Mouse (Mus musculus): ENCODE data around the gene Ahsa1.
"Not testable (repeated sequence)": the region's sequence is repeated elsewhere in the genome, so short reads cannot be mapped to it uniquely, and the experiment has no call there.

The Ahsa1 gene

DNA sequence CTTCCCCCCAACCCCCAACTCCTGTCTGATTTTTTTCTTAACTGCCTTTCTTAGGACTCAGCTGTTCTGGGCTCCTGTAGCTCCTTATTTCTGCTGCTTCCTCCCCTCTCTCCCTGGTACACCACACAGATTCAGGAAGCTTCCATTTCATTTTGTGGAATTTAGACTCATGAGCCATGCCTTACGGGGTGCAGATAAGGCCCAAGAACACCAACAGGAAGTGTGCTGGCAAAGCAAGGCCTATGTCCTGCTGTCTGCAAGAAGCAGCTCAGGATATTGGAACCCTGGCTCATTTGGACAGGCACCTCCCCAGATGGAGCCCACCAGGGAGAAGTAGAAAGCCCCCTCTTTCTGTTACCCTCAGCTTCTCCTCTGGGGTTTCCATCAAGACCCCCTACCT lies 15.5 kb downstream of the Ahsa1 start:
- no peak for DNase-seq (ENCODE audit: low spot score in 2 of 2)

DNA sequence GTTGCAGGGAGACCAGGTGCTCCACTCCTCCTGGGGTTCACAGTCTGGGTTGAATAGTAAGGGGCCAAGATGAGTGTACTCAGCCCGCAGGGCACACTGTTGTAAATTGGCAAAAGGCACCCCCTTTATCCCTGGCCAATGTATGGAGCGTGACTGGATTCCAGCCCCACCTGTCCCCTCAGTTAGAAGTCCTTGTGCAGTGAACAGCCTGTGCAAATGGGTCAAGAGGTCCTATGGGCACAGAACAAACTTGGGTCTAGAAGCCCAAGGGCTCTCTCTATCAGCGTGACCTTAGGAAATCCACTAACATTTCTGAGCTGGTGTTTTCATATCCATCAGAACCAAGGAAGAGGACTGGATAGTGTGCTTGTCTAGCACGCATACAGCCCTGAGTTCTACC lies 16.5 kb downstream of the Ahsa1 start:
- DNase-seq (ENCODE audit: low spot score in 2 of 2) = no peak

DNA sequence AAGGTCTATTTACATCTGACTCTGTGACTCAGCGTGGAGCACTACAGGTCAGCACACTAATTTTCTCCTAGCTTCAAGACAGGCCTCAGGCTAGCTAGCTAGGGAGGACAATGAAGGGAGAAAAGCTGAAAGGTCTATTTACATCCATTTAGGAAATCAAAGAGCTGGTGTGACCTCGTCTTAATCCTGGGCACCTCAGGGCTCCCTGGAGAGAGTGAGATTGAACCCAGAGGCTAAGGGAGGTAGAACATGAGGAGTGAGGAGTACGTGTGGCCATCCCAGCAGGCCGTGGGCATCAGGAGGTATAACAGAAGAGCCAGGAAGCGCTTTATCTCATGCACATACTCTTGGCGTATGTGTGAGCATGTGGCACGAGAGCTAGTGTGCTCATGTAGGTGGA lies 17.4 kb downstream of the Ahsa1 start:
- no peak for DNase-seq (ENCODE audit: low spot score in 2 of 2)

DNA sequence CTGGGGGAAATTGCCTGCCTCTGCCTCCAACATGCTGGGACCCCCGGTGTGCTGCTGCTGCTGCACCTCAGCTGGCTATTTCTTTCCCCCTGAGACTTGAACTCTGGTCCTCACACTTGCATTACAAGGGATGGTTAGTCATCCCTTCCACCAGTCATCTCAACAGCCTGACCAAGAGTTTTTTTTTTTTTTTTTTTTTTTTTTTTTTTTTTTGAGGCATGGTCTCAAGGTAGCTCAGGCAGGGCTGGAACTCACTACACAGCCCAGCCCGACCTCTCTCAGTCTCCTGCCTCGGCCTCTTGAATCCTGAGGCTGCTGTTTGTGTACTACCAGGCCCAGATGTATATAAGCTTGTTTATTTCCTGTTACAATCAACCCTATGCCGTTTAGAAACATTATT lies 18.0 kb downstream of the Ahsa1 start:
- DNase-seq (ENCODE audit: low spot score in 2 of 2) = no peak

DNA sequence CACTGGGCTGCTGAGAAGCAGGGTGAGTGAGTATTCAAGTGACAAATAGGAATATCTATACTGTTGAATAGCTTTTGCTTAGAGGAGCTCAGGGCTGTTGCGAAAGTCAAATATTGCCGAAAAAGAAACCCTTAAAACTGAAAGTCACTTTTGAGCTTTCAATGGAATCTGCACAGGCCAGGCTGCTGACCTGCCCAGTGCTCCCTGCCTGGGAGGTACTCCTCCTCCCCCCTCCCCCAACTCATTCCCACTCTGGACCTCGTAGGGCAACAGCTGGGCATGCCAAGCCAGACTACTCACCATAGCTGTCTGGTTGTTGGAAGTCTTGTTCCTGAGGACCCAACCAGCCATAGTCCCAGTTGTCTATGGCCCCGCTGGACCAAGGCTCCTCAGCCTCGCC lies 18.4 kb downstream of the Ahsa1 start:
- no peak for DNase-seq (ENCODE audit: low spot score in 2 of 2)

DNA sequence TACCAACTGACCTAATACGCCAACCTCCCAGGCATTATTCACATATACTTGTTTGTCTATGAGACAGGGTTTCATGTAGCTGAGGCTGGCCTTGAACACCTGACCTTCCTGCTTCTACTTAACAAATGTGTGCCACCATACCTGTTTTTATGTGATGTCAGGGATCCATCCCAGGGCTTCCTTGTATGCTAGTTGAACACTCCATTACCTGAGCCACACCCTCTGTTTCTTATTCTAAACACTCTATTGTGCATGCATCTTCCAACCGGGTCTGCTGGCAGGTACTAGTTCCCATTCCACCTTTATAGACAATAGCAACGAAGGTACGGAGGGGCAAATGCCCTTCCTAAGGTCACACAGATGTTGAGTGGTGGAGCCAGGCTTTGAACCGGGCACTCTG lies 22.8 kb downstream of the Ahsa1 start:
- DNase-seq (ENCODE audit: low spot score in 2 of 2) = no peak

DNA sequence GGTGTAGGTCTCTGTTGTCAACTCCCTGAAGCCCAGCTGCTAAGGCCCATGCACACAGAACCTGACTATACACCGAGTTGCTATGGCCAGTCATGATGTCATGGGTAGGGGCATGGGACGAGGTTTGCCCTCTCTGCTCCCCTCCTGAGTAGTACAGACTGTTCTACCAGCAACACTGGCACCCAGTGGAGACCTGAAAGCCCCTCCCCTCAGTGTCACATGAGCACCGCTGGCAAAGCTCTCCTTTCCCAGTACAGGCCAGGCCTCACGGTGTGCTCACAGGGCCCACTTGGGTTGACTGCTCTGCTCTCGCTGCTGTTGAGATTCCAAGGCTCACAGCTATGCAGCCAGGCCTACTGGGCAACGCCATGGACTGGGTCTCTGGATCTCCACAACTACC lies 27.7 kb downstream of the Ahsa1 start:
- no peak for DNase-seq (ENCODE audit: low spot score in 2 of 2)

DNA sequence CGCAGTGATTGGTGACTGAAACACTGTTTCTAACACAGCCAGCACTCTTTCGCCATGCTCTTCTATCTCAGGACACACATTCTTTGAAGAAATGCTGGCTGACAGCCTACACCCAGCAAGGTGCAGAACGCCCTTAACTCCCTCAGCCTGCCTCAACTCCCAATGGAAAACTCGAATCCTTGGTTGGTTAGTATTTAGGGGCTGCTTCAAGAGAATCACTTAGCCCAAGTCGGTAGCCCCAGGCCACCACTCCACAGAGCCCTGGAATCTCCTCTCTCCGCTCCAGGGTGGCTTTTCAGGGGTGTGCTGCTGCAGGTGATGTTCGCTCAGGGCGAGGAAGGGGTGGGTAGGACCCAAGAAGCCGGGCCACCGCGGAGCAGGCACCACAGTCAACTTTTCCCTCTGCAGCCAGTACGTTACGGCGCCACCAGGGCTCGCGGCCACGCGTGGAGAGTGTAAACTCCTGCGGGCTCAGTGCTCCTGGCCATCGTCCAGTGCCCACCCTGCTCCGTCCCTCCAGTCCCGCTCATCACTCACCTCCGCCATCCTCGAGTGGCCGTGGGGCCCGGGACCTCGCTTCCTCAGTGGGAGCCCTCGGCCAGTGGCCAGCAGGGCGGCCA lies 32.9 kb downstream of the Ahsa1 start:
- DNase-seq (ENCODE audit: low spot score in 2 of 2) = peak in 1 of 2 experiments; percentile 5

DNA sequence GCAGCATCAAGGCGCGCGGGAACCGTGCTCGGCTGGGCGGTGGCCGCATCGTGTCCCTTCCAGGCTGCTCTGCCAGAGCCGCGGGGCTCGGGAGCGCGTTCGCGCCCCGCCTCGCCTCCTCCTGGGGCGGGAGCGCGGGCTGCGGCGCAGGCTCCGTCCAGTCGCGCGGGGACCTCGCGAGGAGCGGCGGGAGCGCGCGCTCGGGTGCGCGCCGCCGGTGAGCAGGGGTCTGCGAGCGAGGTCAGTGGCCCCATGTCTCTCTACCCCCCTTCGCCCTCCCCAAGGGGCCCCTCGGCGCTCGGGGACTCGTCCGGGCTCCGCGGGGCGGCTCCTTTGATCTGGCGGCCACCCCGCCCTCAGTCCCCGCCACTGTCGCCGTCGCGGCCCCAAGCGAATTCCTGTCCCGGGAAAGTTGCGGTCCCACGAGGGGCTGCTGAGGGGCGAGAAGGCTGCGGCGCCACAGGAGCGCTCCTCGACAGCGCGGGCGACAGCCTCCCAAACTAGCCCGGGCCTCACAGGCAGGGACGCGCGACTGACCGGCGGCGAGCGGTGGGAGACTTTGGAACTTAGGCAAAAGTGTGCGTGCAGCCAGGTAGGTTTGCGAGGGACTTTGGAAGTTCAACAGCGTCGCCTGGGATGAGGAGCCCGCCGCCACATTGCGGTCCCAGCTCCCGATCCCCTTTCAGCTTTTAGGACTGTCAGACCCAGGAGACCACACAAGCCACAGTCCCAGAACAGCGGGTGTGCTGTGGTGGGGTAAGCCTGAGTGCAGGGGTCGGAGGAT lies 33.6 kb downstream of the Ahsa1 start, which contains the start of gene Ism2:
Ism2 (minus strand) TSS at position 49 of the 784 bp plus-strand sequence.
- no peak for DNase-seq (ENCODE audit: low spot score in 2 of 2)

DNA sequence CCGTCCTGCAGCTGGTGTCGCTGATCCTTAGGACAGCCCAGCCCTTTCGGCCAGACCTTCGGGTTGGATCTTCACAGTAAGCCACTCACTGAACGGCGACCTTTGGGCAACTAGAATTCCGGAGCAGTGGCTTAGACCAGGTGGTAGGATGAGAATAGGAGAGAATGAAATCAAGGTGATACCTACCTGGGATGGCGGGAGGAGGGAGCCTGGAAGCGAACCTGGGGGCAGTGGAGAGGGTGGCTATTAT lies 34.1 kb downstream of the Ahsa1 start:
- no peak for DNase-seq (ENCODE audit: low spot score in 2 of 2)

DNA sequence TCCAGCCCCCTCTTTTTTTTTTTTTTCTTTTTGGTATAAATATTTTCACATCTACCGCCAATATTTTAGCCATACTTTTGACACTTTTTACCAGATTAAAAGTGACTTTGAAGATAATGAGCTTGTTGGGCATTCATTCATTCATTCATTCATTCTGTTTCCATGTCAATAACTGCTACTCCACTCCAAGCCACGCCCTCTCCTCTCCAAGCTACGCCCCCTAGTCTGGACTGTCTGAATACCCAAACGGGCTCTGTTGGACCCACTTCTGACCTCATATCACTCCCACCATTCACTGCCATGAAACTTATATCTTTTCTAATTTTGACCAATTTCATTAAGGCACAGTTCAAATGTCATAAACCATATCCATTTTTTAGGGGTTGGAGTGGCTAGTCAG lies 34.9 kb downstream of the Ahsa1 start:
- no peak for DNase-seq (ENCODE audit: low spot score in 2 of 2)

DNA sequence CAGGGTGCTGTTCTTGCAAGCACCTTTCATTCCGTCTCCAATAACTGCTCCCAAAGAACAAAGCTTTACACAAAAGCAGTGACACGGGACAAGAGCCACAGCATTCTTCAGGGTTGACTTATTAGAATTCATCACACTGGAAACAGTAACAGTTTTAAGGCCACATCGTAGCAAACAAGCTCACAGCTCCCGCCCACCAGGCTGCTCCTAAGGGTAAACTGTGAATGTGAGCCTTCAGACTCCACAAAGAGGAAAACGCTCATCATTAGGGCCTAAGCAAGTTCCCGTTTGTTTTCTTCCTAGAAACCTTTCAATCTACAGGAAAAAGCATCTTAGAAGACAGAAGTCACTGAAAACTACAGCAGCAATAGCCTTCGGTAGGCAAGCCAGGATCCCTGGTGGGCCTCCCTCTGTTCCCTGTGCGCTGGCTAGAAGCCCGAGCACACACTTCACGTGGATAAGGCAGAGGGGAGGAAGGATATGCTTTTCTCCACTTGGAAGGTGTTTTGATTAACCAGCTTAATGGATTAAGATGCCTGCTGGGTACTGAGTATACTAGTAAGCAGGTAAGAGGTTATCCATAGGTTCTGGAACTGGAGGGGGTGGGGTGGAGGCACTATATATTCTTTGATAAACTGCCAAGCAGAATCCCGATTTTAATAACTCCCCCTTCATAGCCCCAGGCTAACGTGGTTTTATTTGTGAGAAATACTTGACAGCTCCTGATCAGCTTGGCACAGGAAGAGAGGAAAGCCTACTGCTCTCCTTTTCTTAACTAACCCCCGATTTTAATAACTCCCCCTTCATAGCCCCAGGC lies 39.7 kb downstream of the Ahsa1 start:
- no peak for DNase-seq (ENCODE audit: low spot score in 2 of 2)

DNA sequence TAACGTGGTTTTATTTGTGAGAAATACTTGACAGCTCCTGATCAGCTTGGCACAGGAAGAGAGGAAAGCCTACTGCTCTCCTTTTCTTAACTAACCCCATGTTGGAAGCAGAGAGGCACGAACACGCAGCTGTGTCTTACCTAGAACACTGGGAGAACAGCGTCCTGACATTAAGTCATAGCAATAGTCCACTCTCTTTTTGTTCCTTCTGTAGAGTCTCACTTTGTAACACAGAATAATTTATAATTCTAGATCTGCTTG lies 40.2 kb downstream of the Ahsa1 start:
- DNase-seq (ENCODE audit: low spot score in 2 of 2) = not testable (repeated sequence)

DNA sequence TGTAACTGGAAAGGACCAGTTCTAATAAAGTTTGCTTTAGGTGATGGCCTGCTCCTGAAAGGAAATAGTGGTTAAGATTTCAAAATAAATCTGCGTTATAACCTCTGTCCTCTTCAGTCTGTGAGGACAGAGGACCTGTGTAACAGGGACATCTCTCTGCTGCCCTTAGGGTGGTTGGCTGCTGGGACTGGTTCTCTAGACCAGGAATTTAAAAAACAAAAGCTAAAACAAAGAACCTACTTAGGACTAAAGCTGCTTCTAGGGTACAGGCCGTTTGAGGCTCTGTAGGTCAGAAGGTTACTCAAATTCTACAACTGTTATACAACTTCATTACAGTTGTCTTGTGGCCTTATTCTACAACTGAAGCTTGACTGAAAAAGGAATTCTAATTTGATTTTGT lies 46.8 kb downstream of the Ahsa1 start:
- DNase-seq (ENCODE audit: low spot score in 2 of 2) = no peak

DNA sequence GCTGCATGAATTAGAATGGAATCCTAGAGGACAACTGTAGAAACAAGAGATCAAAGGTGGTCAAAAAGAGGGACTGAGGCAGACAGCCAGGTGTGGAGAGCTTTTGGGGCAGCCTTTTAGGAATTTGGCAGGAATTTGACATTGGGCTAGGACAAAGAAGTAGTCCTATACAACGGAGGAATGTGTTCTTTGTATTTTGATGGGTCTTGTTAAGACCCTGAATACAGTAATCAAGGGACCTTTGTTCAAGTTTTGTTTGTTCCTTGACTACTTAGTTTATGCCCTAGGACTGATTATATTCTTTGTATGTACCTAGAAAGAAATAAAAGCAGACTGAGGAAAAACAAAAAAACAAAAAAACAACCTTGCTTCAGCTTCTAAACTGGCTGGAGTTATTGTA lies 51.7 kb downstream of the Ahsa1 start:
- no peak for DNase-seq (ENCODE audit: low spot score in 2 of 2)

DNA sequence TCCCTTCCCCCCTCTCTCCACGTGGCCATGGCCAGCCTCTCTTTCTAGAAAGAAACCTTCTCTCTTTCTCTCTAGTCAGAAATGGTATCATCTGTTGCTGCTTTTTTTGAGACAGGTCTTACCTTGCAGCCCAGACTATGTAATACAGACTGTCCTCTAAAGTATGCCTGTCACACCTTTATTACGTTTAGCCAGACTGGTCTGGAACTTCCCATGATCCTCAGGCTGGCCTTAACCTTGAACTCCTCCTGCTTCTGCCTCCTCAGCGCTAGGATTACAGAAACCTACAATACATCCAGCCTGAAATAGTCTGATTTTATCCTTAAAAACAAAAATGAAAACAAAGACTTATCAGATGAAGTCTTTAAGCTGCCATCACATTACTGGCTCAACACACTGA lies 53.0 kb downstream of the Ahsa1 start:
- no peak for DNase-seq (ENCODE audit: low spot score in 2 of 2)

All from natural killer cell, adult 2 months (primary cell).